Mouse (Mus musculus) cortical plate, adult 2 months (tissue): Measurements from ENCODE around the gene Ap5s1. TPM values are rescaled to one million over a fixed set of nuclear protein-coding genes. Genes with fewer than 3 reads are reported as not detected.

ENCODE experiments used
- H3K27ac ChIP-seq: fragments of 200-500 bp; 2 replicates; pipeline ENCODE4 v1.5.1; 2012; ENCODE audit warnings: low read length, control low read depth, inconsistent platforms; ENCODE audit not compliant: insufficient read depth
- H3K4me1 ChIP-seq: fragments of 200-500 bp; 2 replicates; pipeline ENCODE4 v1.6.1; 2011; ENCODE audit warnings: low read length; ENCODE audit not compliant: control insufficient read depth, insufficient read depth
- H3K4me3 ChIP-seq: fragments of 200-500 bp; 2 replicates; pipeline ENCODE4 v1.5.1; 2011; ENCODE audit warnings: mild to moderate bottlenecking, low read length, control low read depth; ENCODE audit not compliant: insufficient read depth
- CTCF ChIP-seq: fragments of 200-500 bp; IDR thresholded peaks from 2 replicates; pipeline ENCODE4 v1.5.1; 2011; ENCODE audit warnings: mild to moderate bottlenecking, control low read depth, low read length; ENCODE audit not compliant: insufficient read depth; ENCODE audit errors: extremely low read depth
- POLR2A ChIP-seq: fragments of 200-500 bp; IDR thresholded peaks from 2 replicates; pipeline ENCODE4 v1.6.1; 2011; ENCODE audit warnings: mild to moderate bottlenecking, low read length, control low read depth; ENCODE audit not compliant: insufficient read depth; ENCODE audit errors: extremely low read depth
- polyA plus RNA-seq: library from polyadenylated mRNA; depleted of rRNA; stranded (reverse); fragments of >200 nt; gene quantifications from 2 replicates; pipeline ENCODE4 v1.2.3, GENCODE M21; 2012

The Ap5s1 gene
- polyA plus RNA-seq, 1 experiment, result 46.0 TPM

DNA sequence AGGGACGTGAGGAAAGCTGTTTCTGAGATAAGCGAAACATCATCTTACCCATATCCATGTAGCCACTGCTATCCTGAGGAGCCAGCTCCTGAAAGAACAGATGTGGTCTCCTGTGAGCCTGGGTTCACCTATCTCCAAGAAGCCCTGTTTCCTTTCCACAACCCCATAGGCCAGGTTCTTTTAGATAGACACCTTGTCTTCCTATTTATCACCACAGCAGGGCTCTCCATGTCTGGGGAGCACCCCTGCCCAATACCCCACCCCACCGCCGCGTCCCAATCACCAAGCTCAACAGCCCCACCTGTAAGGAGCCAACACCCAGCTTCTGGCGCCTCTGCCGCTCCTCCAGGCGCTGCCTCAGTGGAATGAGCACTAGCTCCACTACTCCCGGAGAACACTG is 34.6 kb upstream of the Ap5s1 start:
- TF ChIP-seq POLR2A (no peak), CTCF (no peak)
- peaks cover 3% of the 10 kb centered on the region for H3K4me1 ChIP-seq
- H3K27ac ChIP-seq, result no peak overlapping the region
- H3K4me3 ChIP-seq, result no peak overlapping the region

DNA sequence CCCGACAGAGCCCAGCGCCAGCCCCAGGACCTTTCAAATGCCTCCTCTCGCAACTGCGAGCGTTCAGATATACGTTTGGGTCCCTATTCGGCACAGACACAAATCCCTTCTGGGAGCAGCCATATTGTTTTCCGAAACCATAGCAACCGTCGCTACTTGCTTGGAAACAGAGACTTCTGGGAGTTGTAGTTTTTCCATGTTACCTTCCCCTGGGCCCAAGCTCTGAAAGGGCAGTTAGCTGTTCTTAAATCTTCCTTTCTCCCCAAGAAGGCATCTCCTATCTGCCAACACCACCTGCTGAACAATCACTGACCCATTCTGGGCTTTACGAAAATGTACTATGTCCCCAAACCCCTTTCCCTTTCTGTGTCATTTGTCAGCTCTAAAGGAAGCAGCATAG is 32.2 kb upstream of the Ap5s1 start:
- peaks cover 6% of the 10 kb centered on the region for H3K4me1 ChIP-seq
- no peak overlapping the region for H3K27ac ChIP-seq
- peak overlapping the region; percentile 45 for H3K4me3 ChIP-seq
- TF ChIP-seq CTCF, result no peak
- peak; percentile 39 for TF ChIP-seq POLR2A

DNA sequence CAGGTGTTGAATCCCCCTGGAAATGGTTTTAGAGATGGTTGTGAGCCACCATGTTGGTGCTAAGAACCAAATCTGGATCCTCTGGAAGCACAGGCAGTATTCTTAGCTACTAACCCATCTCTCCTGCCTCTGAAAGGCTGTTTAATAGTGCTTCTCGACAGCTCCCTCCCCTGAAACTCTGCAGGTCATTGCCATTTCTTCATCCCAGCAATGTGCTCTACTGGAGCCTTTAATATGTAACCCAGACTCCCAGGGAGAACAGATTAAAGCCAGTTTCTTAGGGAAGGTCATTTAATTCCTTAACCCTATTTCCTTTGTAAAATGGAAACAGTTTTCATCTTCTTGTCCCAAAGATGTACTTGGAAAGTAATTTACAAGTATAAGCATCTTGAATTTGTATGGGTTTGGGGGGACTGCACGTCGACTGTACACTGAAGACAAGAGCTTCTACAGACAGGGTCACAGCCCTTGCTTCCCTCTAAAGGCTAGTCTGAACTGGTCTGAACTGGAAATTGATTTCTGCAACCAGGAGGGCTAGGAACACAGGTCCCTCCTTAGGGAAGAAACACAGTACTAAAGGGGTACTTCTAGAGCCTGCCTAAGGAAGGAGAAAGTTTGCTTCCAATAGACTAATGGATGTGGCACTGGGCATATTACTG is 31.5 kb upstream of the Ap5s1 start:
- H3K4me3 ChIP-seq, result no peak overlapping the region
- H3K4me1 ChIP-seq, result peaks cover 6% of the 10 kb centered on the region
- no peak for TF ChIP-seq CTCF
- TF ChIP-seq POLR2A, result no peak
- no peak overlapping the region for H3K27ac ChIP-seq

DNA sequence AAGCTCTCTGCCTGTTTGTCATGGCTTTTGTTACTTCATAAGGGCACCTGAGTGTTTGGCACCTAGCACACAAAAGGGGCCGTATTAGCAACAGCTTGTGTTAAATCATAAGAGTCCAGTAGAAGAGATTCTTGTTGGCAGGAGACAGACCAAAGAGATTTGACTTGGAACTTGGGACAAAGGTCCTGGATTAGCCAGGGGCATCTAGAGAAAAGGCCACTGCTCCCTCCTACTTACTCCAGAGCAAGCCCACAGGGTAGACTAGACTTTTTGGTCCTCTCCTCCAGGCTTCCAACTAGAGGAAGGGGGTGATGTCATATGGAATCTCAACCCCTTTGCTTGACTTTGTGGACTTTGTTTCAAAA is 31.0 kb upstream of the Ap5s1 start:
- Histone ChIP-seq H3K4me1 (peaks cover 6% of the 10 kb centered on the region), H3K27ac (no peak overlapping the region), H3K4me3 (no peak overlapping the region)
- no peak for TF ChIP-seq CTCF
- no peak for TF ChIP-seq POLR2A

DNA sequence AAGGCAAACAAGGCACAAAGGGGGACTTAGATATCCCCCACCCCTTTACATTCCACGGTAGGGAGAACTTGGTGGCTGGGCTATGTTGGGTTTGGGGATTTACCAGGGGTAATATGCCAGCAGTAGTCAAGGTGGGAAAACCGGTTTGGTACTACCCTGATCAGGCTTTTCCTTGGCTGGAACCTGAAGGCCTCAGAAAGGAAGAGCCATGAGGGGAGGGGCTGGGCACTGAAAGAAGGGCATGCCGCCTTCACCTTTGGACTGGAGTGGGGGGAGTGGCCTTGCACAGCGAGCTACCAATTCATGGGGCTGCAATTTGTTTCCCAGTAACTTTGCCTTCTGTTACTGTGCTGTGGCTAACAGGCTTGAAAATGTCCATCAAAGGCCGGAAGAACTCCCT is 30.4 kb upstream of the Ap5s1 start:
- no peak for TF ChIP-seq CTCF
- TF ChIP-seq POLR2A, result no peak
- Histone ChIP-seq H3K4me3 (no peak overlapping the region), H3K4me1 (peaks cover 6% of the 10 kb centered on the region), H3K27ac (no peak overlapping the region)

DNA sequence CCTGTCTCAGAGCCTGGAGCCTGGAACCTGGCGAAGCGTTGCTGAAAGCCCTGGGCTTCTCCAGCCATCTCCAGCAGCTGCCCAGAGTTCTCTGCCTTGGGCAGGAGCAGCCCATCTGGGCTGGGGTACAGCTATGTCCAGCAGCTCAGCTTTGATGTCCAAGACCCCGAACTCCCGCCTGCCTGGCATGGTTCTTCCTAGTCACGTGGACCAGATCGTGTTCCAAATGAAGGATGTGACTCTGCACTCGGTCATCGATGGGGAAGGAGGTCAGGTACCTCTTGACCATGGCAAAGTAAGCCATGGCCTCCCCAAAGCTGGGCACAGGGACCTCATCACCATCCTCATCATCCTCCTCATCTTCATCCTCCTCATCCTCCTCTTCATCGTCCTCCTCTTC is 28.9 kb upstream of the Ap5s1 start:
- TF ChIP-seq POLR2A, result no peak
- no peak for TF ChIP-seq CTCF
- H3K4me3 ChIP-seq, result peak overlapping the region; percentile 100
- H3K4me1 ChIP-seq, result peaks cover 6% of the 10 kb centered on the region
- no peak overlapping the region for H3K27ac ChIP-seq

DNA sequence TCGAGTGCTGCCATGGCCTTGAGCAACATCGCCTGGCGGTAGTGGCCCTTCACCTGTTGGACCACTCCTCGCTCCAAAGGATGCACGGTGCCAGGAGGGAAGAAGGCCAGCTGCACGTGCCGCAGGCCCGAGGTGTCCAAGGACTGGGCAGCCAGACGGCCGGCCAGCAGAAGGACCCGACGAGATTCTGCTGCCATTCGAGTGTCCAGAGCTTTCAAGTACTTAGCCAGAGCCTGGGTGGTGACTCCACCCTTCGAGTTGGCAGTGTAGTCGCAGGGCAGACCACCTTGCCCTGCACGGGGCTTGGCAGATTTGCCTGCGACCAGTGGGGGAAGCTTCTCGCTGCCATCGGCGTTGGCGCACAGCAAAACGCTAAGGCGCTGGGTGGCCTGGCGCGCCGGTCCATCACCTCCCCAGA is 28.0 kb upstream of the Ap5s1 start:
- peak overlapping the region; percentile 100 for H3K4me3 ChIP-seq
- no peak overlapping the region for H3K27ac ChIP-seq
- H3K4me1 ChIP-seq, result peaks cover 6% of the 10 kb centered on the region
- TF ChIP-seq CTCF, result no peak
- TF ChIP-seq POLR2A, result no peak; the same call in 1 of the 2 replicates

DNA sequence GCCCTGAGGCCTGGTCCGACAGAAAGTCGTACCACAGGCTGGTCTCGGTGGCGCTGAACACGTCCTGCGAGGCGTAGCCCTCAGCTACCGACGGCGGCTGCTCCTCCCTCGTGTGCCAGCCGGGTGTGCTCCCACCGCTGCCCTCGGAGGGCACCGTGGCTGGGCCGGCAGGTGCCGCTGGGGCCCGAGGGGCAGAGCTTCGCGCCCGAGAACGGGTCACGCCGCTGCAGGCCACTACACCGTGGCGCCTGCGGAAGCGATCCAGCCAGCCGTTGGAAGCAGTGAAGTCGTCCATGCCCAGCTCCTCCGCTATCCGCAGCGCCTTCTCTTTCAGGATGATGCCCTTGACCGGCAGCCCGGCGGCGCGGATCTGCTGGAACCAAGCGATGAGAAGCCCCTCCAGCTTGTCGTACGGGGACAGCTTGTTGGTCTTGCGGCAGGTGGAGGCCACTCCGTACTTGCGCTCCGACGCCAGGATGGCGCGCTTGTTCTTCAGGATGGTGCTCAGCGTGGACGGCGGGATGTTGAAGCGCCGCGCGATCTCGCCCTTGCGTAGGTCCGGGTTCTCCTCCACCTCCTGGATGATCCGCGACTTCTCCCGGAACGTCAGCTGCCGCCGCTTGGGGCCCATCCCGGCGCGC is 27.5 kb upstream of the Ap5s1 start:
- Histone ChIP-seq H3K27ac (peak overlapping the region; percentile 98), H3K4me3 (peak overlapping the region; percentile 100), H3K4me1 (peaks cover 6% of the 10 kb centered on the region)
- no peak for TF ChIP-seq POLR2A
- TF ChIP-seq CTCF, result no peak

DNA sequence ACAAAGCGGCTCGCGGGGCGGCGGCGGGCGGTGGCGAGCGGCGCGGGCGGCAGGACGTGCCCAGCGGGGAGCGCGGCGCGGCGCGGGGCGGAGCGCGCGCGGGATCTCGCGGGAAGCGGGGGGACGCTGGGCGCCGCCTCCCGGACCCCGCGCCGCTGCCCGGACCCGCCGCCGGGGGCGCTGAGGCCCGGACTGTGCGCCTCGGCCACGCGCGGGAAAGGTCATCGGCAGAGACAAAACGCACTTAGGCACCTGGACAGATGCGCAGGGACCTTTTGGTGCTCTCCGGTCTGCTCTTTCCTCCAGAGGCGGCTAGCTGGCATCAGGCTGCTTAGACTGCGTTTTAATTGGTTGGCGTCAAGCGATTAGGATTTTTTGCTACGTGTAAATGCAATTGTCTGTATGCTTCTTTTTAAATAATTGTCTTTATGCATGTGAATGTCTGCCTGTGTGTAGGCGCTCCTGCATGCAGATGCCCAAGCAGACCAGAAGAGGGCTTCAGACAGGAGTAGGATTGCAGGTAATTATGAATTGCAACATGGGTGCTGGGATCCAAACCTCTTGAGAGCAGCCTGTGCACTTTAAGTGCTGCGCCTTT is 26.8 kb upstream of the Ap5s1 start, which contains the start of gene Cenpb:
Cenpb (minus strand) TSS at position 78 of the 598 bp plus-strand sequence.
- H3K27ac ChIP-seq, result peak within 1 kb of the TSS; percentile 98
- peaks cover 4% of the 10 kb centered on the region for H3K4me1 ChIP-seq
- TF ChIP-seq CTCF (peak; percentile 25; the same call in 1 of the 2 replicates), POLR2A (peak; percentile 55; the same call in 1 of the 2 replicates)
- peak within 1 kb of the TSS; percentile 100 for H3K4me3 ChIP-seq
